Mouse (Mus musculus) small intestine, adult 2 months (tissue): ENCODE data around the gene Mxra7.

ENCODE experiments used
- CTCF ChIP-seq: fragments of 200-500 bp; IDR thresholded peaks from 2 replicates; pipeline ENCODE4 v1.5.1; 2012; ENCODE audit warnings: low read depth, mild to moderate bottlenecking, control low read depth, inconsistent platforms, low read length, moderate library complexity, mixed read lengths; ENCODE audit not compliant: insufficient replicate concordance, insufficient read length; ENCODE audit errors: extremely low read depth
- POLR2A ChIP-seq: fragments of 200-500 bp; IDR thresholded peaks from 2 replicates; pipeline ENCODE4 v1.6.1; 2012; ENCODE audit warnings: low read depth, mild to moderate bottlenecking, control low read depth, inconsistent platforms, low read length, moderate library complexity

- TF ChIP-seq CTCF = no peak
- TF ChIP-seq POLR2A = peak; percentile 51
Measured at GRCm38 (mm10) chr11:116853512-116853928, 25.7 kb upstream of the Mxra7 start.
